Mouse (Mus musculus) C2C12 (cell line): Measurements from ENCODE around the gene Kifc1.

Experiments used
- CTCF ChIP-seq: IDR thresholded peaks from one replicate; pipeline ENCODE4 v1.5.1; 2011; ENCODE audit not compliant: control insufficient read depth, insufficient read depth, insufficient read length
- MAX ChIP-seq: IDR thresholded peaks from one replicate; pipeline ENCODE4 v1.6.1; 2011; ENCODE audit warnings: mild to moderate bottlenecking, control low read depth

- TF ChIP-seq CTCF (no peak), MAX (no peak)
Observed at GRCm38 (mm10) chr17:33926207-33926932, 35.9 kb upstream of the Kifc1 start.
